Mouse (Mus musculus): ENCODE measurements at regions not wholly inside any gene's neighbourhood (a gene's known extent, or its start where the extent isn't known, plus 50 kb on each side); places are given as distances from the start of the nearest gene placed in this dataset.
A peak's percentile ranks its signal among the peaks of the same experiment; 100 is the strongest.
"Not testable (repeated sequence)": the region's sequence is repeated elsewhere in the genome, so short reads cannot be mapped to it uniquely, and the experiment has no call there.

DNA sequence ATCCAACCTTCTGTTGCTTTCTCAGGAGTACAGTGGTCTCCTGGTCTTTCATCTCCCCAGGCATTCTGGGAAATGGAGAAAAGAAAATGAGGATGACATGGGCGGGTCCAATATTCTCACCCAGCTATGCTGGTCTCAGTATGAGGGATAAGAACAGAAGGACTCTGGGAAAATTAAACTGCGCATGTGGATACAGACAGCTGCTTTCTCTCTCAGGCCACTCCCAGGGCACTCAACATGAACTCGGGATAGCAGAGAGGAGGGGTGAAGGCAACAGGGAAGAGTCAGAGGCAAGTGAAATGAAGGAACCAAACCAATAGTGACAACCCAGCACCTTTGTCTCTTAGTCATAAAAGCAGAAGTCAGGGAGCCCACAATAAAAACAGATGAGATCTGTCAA, 508.5 kb upstream of the Id2 start:
- DNase-seq (ENCODE audit: low spot score), result no peak

DNA sequence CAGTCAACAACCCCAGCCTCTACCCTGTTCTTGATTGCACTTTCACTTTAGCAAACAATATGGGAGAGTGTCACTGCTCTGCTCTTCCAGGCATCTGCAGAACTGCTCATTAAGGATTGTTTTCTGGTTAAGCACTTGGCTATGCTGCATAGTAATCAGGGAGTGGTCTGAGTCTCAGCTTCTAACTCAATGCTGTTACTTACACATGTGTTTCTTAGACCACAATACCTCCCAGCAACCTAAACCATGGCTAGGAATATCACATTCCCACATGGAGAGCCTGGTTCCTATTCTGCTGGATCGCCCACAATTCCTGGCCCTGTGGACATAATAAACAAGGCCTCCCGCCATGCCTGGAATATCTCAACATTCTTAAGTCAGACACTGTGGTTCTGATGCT, 493.3 kb upstream of the Id2 start:
- no peak for DNase-seq (ENCODE audit: low spot score)

DNA sequence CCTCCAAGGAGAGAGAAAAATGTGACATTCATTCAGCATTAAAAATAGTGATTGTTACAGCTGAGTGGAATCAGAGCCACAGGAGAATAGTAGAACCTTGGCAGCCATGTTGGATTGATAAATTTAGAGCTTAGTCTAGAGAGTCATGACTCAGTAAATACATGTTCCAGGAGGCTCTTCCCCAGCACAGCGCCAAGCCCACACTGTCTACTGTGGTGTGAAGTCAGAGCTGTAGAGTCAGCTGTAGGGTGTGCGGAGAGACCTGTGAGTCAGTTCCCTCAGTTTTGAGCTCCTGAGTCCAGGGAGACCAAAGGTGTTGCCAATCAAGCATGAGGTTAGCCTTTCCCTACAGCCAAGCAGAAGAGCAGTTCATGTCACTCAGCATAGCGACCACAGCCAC, 488.8 kb upstream of the Id2 start:
- DNase-seq (ENCODE audit: low spot score), result no peak

DNA sequence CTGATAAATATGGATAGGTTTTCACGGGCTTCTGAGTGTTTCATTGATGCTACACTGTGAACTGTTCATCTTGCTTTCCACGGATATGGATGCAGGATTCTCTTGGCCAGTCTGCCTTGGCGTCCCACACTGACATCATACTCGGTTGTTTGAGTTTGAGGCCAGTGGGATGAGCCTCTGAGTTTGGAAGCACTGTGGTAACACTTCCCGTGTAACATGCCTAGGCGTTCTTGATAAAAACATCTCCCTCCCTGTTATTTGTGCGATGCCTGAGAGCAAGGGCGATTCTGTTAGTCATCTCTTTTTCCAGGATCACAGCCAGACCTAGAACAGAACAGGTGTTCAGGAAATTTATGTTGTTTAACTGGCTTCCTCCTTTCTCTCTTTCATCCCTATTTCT, 482.5 kb upstream of the Id2 start:
- DNase-seq (ENCODE audit: low spot score), result peak; percentile 13

DNA sequence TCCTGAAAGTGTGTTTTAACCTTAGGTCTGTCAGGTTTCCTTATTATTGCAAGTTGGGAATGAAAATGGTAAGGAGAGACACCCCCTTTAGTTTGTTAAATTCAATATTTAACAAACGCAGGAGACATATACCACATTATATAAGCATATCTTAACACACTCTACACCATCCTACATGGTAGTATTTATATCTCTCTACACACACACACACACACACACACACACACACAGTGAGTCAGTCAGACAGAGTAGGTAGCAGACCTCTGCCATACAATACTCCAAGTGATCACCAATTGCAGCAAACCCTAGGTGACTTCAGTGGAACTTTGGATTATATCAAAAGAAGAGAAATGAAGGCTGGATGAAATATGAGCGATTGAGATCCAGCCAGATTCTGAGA, 468.2 kb upstream of the Id2 start:
- DNase-seq (ENCODE audit: low spot score), result no peak

DNA sequence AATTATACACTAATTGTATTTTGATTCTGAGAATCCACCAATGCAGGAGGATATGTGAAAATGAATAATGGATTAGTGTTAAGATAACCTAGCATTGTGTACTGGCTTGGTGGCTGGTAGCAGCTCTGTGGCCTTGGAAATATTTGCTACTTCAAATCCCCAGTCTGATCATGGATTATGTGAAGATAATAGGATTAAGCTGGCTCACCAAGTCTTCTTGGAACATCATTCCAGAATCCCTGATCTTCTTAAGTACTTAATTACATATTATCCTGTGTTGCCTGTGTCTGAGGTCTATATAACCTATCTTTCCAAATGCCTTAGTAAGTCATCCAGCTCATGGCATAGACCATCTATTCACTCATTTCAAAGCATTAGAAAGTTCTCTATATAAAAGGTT, 462.7 kb upstream of the Id2 start:
- no peak for DNase-seq (ENCODE audit: low spot score)

DNA sequence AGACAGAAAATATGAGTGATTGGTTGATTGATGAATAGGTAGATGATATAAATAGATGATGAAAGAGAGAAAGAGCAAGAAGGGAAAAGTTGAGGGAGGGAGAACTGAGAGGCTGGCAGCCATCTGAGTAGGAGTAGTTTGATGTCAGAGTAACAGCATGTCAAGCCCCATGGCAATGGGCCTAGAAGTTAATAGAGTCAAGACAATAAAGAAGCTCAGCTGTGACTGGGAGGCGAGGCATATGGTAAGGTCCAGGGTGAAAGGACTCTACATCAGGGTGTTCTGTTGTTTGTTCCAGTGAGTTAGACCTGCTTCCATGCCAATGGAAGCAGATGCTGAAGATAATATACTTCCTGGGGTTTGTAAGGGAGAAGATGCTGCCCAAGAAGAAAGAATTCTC, 456.7 kb upstream of the Id2 start:
- DNase-seq (ENCODE audit: low spot score), result no peak

DNA sequence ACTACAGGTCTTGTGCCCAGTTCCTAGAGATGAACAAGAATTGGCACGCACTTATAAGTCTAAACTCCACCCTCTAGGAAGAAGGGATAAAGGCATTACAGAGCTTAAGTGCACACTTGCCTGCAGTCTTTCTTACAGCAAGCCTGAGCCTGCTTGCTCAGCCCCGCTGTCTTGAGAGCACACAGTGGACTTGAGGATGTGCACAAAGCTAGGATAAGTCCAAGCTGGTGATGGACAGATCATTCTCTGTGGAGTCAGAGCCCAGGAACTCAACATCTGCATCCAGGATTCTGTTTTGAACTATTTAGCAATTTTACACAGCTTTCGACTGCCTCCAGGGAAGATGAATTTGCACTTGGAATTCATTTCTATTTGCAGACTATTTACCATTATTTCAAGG, 452.8 kb upstream of the Id2 start:
- DNase-seq (ENCODE audit: low spot score), result no peak

DNA sequence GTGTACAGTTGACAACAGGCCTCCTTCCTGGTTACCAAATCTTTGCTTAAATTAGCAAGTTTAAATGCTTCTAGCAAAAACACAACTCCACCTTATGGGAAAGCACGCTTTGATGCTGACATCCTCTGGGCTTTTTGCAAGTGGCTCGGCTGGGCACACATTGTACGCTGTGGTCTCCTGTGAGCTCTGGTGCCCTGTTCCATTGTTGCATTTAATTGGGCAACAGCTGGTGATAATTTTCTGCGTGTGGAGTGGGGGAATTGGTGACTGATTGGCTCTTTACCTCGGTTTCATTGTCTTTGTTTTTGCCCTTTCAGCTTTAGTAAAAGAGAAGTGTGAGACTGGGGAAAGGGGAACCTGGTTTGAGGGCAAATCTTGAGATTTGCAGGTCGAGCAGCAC, 447.3 kb upstream of the Id2 start:
- no peak for DNase-seq (ENCODE audit: low spot score)

DNA sequence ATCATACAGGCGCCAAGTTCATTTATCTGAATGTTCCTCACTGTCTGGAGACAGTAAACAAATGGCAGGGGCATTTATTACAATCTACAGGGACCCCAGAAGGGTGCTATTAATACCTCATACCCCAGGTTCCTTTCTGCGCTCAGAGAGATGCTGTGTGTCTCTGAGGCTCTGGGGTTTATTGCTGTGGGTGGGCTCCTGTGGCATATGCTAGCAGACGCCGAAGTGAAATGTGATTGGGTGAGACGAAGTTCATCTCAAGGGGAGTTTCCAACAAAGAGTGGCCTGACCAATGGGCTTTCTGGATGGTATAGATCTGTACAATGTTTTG, 437.6 kb upstream of the Id2 start:
- no peak for DNase-seq (ENCODE audit: low spot score)

DNA sequence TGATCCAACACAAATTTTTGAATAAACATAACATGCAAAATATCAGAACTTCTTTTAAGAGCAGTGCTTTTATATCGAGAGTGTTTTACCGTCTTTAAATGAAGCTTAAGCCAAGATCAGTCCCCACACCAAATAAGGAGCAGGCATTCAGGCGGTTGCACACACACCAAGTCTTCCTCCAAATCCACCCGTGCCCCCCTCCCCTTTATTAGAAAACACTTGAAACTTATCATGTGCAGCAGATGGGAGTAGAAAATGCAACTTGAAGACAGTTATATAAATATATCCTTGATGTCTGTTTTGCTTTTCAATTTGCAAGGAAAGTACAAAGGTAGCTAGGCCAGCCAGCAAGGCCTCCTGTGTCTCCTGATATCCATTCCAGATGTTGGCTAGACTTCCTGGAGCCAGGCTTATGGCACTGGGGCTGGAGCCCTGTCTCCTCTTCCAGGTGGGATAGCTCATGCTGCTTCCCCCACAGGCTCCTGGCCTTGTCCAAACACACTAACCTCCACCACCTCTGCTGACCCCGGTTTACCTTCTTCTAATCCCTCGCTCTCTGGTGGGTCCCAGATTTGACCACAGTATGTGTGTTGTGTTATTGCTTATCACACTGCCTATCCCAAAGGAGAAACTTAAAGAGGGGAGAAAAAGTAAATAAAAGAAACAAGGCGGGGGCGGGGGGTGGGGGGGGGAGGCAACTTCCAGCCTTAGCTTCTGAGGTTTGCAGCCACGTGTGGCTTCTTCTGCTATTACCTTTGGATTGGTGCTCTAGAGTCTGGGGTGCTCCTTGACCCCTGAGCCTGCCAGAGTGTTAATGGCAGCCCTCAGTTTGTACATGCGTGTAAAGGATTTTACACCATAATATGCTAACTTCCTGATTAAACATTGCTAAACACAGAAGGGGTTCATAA, 437.0 kb upstream of the Id2 start:
- no peak for DNase-seq (ENCODE audit: low spot score)

DNA sequence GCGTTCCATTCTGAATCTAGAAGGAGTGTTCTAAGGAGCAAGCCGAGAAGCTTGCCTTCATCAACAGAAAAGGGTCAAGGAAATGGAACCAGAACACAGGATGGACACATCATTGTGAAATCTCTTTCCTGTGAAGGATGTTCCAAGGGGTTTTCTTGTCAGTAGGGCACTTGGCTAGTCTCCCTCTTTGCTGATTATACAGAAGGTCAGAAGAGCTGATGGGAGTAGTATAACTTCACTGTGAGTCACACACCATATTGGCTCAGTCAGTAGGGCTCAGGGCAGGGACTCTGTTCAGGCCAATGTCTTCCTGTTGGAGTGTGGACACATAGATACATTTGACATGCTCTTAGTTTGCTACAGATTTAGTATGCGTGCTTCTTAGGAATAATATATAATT, 433.5 kb upstream of the Id2 start:
- no peak for DNase-seq (ENCODE audit: low spot score)

DNA sequence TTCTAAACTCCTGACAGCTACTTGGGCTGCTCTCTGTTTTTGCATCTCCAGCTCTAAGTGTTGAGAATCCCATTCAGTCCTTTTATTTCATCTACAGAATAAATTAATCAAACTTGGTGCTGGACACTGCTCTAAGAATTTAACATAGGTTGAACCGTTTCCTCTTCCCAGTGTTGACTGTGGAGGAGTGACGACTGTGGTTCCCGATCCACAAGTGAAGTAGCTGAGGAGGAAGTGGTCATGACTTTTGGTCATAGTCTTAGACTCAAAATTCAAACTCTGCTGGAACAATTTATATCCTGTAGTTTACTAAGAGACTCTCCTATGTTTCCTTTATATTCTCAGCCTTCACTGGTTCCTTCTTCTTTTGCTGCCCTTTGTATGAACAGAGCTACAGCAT, 432.6 kb upstream of the Id2 start:
- no peak for DNase-seq (ENCODE audit: low spot score)

DNA sequence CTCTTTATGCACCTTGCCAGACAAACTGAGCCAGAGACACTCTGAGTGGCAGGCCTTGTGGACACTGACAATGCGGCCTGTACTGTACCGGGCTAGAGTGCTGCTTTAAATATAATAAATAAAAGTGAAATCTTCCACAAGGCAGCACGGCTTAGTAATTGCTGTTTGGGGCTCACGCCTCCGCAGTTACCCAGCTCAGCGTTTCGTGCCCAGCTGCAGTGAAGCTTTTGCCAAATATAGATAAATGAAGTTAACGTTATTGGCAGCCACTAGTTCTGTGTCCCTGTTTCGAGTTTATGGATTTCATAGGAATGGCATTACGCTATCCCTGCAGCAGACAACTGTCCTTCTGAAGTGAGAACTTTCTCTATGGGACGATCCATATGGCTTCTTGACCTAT, 429.7 kb upstream of the Id2 start:
- peak; percentile 57 for DNase-seq (ENCODE audit: low spot score)

DNA sequence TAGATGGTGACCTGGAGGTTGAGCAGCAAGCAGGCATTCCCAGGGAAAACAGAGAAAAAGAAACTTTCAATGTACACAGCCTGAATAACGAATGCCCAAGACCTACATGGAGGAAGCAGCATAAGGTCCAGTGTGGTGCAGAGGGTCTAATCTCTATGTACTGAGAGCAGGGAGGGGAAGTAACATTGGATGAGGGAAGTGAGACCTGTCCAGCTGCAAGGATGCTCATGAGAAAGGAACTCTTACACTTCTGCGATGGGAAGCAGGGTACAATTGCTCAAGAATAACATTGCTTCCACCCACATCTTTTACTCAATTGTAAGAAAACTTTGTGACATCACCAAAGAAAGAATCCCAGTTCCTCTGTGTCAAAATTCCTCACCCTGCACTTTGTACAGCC, 419.8 kb upstream of the Id2 start:
- DNase-seq (ENCODE audit: low spot score), result no peak

DNA sequence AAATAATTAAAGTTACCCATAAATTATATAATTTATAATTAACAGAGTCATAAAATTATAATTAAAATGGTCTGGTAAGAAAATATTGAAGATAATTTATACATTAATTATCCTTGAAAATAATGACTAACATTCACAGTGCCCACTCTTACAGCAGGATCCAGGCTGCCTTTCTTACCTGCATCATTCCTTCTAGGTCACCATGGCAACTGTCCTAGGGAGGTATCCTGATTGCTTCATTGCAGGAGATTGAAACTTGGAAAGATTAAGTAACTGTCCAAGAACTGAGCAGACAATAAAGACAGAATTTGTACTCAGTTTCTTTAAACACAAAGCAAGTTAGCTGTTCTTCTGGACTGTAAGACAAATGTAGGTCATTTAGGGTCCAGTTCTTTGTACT, 416.7 kb upstream of the Id2 start:
- no peak for DNase-seq (ENCODE audit: low spot score)

DNA sequence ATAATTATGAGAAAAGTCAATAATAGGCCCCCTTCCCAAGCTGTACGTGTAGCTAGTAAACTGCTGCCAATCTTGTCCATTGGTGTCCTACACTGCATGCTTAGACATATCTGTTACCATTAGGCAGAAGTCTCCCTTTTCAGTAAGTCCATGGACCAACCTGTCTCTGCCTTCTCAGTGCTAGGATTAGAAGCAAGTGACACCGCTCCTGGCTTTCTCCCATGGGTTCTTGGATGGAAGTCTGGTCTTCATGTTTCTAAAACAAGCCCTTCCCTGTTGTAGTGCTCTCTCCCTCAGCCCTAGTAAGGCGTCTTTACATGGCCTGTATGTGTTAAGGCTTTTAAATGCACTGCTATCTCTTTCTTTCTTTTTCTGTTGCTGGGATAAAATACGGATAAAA, 412.7 kb upstream of the Id2 start:
- DNase-seq (ENCODE audit: low spot score), result no peak

DNA sequence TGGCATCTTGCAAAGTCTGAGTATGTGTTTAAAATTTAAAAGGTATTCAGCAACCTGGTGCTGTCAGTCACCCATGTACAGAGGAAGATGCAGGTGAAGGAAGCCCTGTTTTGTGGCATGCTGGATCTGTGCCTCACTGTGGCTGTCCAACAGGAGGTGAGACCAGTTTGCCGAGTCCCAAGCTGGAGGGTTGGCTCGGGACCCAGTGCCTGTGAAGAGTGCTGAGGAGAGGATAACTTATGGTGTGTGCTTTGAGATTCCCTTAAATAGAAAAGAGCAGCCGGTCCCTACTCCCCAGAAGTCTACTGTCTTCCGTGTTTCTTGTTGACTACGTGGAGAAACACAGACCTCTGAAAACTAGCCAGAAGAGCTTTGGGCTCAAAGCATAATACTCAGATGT, 396.3 kb upstream of the Id2 start:
- no peak for DNase-seq (ENCODE audit: low spot score)

DNA sequence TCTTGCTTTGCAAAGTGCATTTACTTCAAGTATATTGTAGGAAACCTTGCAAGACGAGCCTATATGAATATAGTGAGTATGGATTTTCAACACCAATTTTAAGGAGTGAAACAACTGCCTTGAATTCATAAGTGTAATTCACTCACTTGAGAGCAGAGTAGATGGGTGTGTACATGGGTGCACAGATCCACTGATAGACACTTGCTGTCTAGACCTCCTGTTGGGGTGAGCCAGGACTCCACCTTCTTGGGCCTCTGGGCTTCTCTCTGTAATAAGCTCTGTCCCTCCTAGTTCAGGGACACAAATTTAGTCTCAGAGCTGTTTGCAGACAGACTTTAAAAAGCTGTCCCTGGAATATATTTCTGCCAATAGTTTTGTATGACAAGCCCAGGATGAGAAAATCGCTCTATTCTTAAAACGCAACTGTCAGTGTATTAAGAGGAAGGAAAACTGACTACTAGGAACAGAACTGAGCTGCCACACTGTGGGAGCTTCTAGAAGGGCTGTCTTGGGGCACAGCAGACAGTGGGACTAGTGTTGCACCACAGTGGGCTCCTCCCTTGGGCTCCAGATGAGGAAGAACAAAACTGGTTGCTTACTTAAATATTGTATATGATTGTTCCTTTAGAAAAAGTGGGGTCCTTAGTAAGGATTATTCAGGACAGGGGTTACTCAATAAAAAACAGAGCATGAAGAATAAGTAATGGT, 395.7 kb upstream of the Id2 start:
- DNase-seq (ENCODE audit: low spot score), result no peak

DNA sequence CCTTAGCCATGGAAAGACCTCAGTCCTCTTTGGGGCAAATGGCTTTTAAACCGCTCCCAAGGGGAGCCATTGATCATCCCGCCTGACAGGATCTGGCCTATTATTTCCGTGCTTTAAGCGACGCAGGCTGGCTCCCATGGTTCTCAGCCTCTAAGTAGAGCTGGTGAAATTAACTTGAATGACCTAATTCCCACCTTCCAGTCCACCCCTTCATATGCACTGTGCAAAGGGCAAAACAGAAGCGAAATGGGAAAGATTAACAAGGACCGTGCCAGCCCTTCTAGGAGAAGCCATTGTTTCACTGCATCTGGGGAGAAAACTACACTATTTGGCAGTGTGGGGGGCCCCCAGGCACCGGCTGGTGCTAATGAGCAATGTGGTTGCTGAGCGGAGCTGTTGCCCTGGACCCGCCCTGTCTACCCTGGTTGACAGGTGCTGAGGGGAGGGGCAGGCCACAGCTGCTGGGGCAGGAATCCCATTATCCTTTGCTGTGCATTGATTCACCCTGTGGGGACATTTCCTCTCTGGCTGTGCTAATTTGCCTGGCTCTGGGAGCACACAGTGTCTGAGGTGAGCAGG, 378.3 kb upstream of the Id2 start:
- no peak for DNase-seq (ENCODE audit: low spot score)

DNA sequence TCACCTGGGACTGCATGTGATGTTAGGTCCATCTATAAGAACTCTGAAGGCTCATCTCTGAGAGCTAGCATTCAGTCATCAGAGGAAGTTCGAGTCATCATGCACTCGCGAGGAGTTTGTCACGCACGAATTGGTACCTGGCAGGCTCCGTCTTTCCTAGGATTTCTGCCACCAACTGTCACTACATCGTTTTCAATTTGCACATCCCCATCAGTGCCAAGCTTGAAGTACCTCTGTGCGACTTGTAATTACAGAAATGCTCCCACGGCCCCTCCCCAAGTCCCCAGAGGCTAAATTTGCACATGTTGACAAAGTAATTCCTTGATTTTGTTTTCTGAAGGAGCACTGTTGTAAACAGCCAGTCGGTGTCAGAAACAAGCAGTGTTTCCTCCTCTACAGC, 372.2 kb upstream of the Id2 start:
- no peak for DNase-seq (ENCODE audit: low spot score)

DNA sequence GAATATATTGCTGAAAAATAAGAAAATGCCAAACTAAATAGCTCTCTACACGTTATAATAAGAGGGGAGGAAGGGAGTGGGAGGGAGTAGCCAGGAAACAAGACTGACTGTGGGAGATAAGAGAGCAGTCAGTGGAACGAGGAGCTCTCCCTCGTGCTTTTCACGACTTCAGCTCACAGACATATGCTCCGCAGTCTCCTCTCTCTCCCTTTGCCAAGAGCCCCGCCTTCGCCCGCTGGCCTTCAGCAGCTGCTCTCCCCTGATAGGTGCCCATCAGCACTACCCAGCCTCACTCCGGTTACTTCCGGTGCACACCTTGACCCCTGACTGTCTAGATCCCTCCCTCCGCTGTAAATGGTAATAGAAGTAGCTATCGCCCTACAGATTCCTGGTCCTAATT, 370.8 kb upstream of the Id2 start:
- DNase-seq (ENCODE audit: low spot score), result no peak

DNA sequence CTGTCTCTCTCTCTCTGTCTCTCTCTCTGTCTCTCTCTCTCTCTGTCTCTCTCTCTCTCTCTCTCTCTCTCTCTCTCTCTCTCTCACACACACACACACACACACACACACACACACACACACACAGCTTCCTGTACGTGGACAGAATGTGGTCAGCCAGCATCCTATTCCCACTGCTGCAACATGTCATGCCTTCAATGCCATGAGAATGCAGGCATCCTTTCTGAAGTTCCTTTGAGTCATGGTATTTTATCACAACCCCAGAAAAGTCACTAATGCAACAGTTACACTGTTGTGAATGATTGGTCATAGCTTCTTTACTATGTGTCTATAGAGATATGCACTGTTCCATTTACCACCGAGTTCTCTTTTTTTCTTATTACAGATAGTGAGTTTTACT, 365.8 kb upstream of the Id2 start:
- not testable (repeated sequence) for DNase-seq (ENCODE audit: low spot score)
